Mouse (Mus musculus): Measurements from ENCODE around the gene Inmt. TPM values are rescaled to one million over a fixed set of nuclear protein-coding genes. Genes with fewer than 3 reads are reported as not detected.

The Inmt gene
- total RNA-seq, 2 experiments from 2014 or later = 0.68 to 4.2 TPM

GRCm38 (mm10) chr6:55173171-55173570 lies 1.7 kb downstream of the Inmt start:
- no peak for DNase-seq
- intact Hi-C loops (cut with DNase I) = no loop called here

- DNase-seq = no peak
- intact Hi-C loops (cut with DNase I) = no loop called here
Observed at GRCm38 (mm10) chr6:55171638-55172037, 3.2 kb downstream of the Inmt start.

- intact Hi-C loops (cut with DNase I) = loop anchor here (5.0 to 10.0 kb wide), 5 partner anchors 98 to 585 kb away; no protein-coding TSS in a partner anchor
- DNase-seq = no peak
Observed at GRCm38 (mm10) chr6:55169818-55170217, 5.0 kb downstream of the Inmt start.

GRCm38 (mm10) chr6:55166777-55167463 lies 7.9 kb downstream of the Inmt start:
- intact Hi-C loops (cut with DNase I) = loop anchor here (1.0 to 10.0 kb wide), 6 partner anchors 95 to 582 kb away; no protein-coding TSS in a partner anchor
- peak; percentile 69 to 82 for DNase-seq

- intact Hi-C loops (cut with DNase I) = loop anchor here (10.0 kb wide), 1 partner anchor 578 kb away; no protein-coding TSS in a partner anchor
- DNase-seq = no peak
Observed at GRCm38 (mm10) chr6:55163046-55163584, 11.7 kb downstream of the Inmt start.

GRCm38 (mm10) chr6:55161311-55161761 lies 13.5 kb downstream of the Inmt start:
- intact Hi-C loops (cut with DNase I) = loop anchor here (10.0 kb wide), 1 partner anchor 577 kb away; no protein-coding TSS in a partner anchor
- no peak for DNase-seq

DNA sequence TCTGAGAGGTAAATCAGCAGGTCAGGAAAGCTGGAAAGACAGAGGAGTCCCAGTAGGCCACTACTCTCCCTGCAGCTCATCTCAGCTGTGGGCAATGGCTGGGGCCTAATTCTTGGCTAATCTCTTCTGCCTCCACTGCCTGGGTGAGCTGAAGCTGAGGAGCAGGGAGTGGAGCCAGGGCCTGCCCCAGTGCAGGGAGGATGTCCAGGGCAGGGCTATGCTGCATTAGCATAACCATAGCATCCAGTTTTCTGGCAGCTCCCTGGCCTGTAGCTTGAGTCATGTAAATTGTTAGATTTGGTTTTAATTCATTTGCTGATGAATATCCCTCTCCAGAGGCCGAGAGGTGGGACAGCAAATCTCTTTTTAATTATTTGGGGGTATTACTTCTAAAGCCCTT lies 15.6 kb downstream of the Inmt start:
- intact Hi-C loops (cut with DNase I) = no loop called here
- DNase-seq = no peak

DNA sequence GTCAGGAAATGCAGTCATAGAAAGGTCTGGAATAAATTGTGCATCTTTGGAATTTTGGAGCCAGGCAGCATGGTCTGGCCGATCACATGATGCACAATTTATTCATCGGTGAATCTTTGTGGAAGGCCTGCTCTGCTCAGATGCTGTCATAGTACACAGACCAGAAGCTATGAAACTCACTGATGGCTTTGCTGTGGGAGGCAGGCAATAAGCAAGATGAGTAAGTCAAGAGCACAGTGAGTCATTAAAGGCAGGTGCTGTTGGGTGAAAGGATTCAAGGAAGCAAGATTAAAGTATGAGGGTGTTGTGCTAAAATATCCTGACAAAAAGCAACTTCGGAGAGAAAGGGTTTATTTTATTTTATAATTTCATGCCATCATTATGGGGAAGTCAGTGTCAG lies 22.6 kb downstream of the Inmt start:
- no peak for DNase-seq
- intact Hi-C loops (cut with DNase I) = no loop called here

GRCm38 (mm10) chr6:55146138-55146537 lies 28.7 kb downstream of the Inmt start:
- DNase-seq = no peak
- intact Hi-C loops (cut with DNase I) = no loop called here

DNA sequence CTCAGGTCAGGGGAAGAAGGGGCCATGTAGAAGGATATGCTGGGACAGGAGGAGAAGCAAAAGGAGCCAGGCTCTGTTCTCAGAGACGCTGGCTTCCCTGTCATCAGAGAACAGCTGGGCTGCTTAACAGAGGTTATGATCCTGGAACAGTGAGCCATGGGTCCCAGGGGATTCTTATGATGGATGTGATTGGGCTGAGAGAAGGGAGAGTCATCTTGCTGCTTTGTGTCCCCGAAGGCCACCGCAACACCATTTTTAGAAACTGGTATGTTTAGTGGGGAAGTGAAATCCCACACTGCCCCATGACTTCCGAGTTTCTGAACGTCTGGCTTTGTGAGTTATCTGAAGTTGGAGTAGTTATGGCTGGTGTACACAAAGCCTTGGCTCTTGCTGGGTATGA lies 29.6 kb downstream of the Inmt start:
- intact Hi-C loops (cut with DNase I) = no loop called here
- peak; percentile 13 to 33 for DNase-seq

- intact Hi-C loops (cut with DNase I) = no loop called here
- DNase-seq = peak; percentile 22 to 39
Observed at GRCm38 (mm10) chr6:55138343-55138742, 36.5 kb downstream of the Inmt start.

DNA sequence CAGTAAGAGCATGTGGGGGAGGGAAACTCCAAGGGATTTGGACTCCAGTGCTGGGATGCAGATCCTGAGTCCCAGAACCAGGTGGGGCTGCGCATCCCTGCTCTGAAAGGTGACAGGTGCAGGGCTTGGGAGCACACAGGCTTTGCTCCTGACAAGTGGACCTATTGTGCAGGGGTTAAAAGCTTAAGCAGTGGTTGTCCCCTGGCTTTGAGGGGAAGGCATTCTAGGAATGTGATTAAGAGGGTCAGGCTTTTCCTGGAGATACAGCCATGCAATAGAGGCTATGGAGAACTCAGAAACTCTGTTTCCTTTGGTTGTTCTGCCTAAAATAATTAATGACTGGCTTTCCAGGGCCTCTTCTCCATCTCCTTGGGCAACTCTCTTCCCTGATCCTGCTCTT lies 41.4 kb downstream of the Inmt start:
- intact Hi-C loops (cut with DNase I) = no loop called here

GRCm38 (mm10) chr6:55132794-55133193 lies 42.0 kb downstream of the Inmt start, which contains the start of gene Crhr2:
Crhr2 (minus strand) TSS chr6:55133016.
- peak; percentile 35 to 56 for DNase-seq
- intact Hi-C loops (cut with DNase I) = no loop called here

More for the DNA sequence above, 41.4 kb downstream of the Inmt start:
- DNase-seq = no peak

- no peak for DNase-seq
- intact Hi-C loops (cut with DNase I) = no loop called here
Observed at GRCm38 (mm10) chr6:55131301-55131700, 43.5 kb downstream of the Inmt start.

DNA sequence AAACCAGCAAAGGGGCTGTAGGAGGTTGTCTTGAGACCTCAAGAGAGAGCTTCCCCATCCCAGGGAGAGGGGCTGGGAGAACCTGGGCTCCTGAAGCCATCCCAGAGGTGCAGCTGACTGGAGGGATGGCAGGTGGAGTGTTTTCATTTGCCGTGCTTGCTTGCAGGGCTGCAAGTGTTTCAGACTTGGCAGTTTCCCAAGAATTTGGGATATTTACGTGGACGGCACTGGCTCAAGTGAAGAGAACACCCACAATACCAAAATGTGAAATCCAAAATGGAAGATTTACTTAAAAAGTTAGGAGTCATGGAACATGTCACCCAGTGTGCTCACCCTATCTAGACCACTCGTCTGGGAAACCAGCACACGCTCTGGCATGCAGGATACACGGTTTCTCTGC lies 44.2 kb downstream of the Inmt start:
- peak in 1 of 2 experiments; percentile 26 for DNase-seq
- intact Hi-C loops (cut with DNase I) = no loop called here

GRCm38 (mm10) chr6:55128391-55128790 lies 46.5 kb downstream of the Inmt start:
- DNase-seq = no peak
- intact Hi-C loops (cut with DNase I) = no loop called here

GRCm38 (mm10) chr6:55126576-55126975 lies 48.3 kb downstream of the Inmt start:
- DNase-seq = no peak
- intact Hi-C loops (cut with DNase I) = no loop called here

DNA sequence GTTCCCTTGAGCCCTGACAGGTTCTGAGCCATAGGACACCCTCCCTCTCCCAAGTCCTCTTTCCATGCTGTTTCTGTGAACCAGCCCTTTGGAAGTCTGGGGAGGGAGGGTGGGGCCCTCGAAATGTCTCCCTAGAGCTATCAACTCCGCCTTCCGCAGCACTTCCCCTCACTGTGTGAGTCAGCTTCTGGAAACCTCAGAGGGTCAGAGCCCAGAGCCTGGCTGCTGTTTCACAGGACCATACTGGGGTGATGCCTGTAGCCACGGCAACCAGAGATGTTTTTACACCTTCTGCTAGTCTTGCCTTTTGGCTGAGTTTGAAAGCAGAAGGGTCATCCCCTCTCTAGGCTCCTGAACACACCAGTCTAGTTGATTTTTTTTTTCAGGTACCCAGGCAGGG lies 51.8 kb downstream of the Inmt start:
- peak; percentile 15 to 27 for DNase-seq
- intact Hi-C loops (cut with DNase I) = no loop called here

Measured in heart, postnatal 14 days (tissue).